Mouse (Mus musculus) kidney, embryonic 14.5 days (tissue): ENCODE data around the gene Cadm3. TPM values are rescaled to one million over a fixed set of nuclear protein-coding genes. Genes with fewer than 3 reads are reported as not detected.

ENCODE experiments used
- ATAC-seq: fragments of 200-750 bp; cut with Nextera tagmentation; 2 replicates; pipeline ENCODE4 v1.8.0; 2017; ENCODE audit warnings: moderate number of reproducible peaks, mild to moderate bottlenecking, moderate TSS enrichment, moderate library complexity; ENCODE audit not compliant: low FRiP score, low TSS enrichment
- H3K27ac ChIP-seq: fragments of 300-500 bp; sonication (generic); 2 replicates; pipeline ENCODE4 v1.5.1; 2014; ENCODE audit warnings: low read depth, mild to moderate bottlenecking, low read length, moderate library complexity, mixed read lengths
- H3K27me3 ChIP-seq: fragments of 300-500 bp; sonication (generic); 2 replicates; pipeline ENCODE4 v1.6.1; 2014; ENCODE audit warnings: mild to moderate bottlenecking, low read length; ENCODE audit not compliant: control insufficient read depth, insufficient read depth
- H3K36me3 ChIP-seq: fragments of 300-500 bp; sonication (generic); 2 replicates; pipeline ENCODE4 v1.6.1; 2014; ENCODE audit warnings: low read length, mixed read lengths; ENCODE audit not compliant: control insufficient read depth, insufficient read depth
- H3K4me1 ChIP-seq: fragments of 300-500 bp; sonication (generic); 2 replicates; pipeline ENCODE4 v1.6.1; 2014; ENCODE audit warnings: low read length, mixed read lengths; ENCODE audit not compliant: control insufficient read depth, insufficient read depth
- H3K4me2 ChIP-seq: fragments of 300-500 bp; sonication (generic); replicated peaks from 2 replicates; pipeline ENCODE4 v1.6.1; 2014; ENCODE audit warnings: low read depth, mild to moderate bottlenecking, low read length
- H3K4me3 ChIP-seq: fragments of 300-500 bp; sonication (generic); 2 replicates; pipeline ENCODE4 v1.5.1; 2014; ENCODE audit warnings: mild to moderate bottlenecking, low read length
- H3K9ac ChIP-seq: fragments of 300-500 bp; sonication (generic); 2 replicates; pipeline ENCODE4 v1.6.1; 2014; ENCODE audit warnings: low read depth, mild to moderate bottlenecking, low read length, moderate library complexity
- H3K9me3 ChIP-seq: fragments of 300-500 bp; sonication (generic); 2 replicates; pipeline ENCODE4 v1.6.1; 2016; ENCODE audit warnings: low read length; ENCODE audit not compliant: control insufficient read depth
- WGBS: fragments of 180-500 bp; shearing (Covaris S2); extraction: QIAGEN DNeasy Blood & Tissue Kit; methylation state at CpG from one replicate; pipeline ENCODE4 v1.1.7; 2014; 5-methylcytosine and 5-hydroxymethylcytosine counted together
- polyA plus RNA-seq: library from polyadenylated mRNA; unstranded; fragments of >200 nt; fragmentation: Nextera tagmentation; extraction: Ambion mirVana; gene quantifications from 2 replicates; pipeline ENCODE4 v1.2.1, GENCODE M21; 2014

The Cadm3 gene
- polyA plus RNA-seq, 1 experiment from 2014 or later, result 1.7 TPM

- ATAC-seq, result no peak
- Histone ChIP-seq H3K4me1 (no peaks in the 10 kb centered on the region; the same call in 1 of the 2 replicates), H3K4me2 (no peak within 1 kb of the TSS), H3K36me3 (no peaks in the 10 kb centered on the region), H3K27ac (no peak within 1 kb of the TSS), H3K9ac (no peak within 1 kb of the TSS), H3K27me3 (no peaks in the 10 kb centered on the region), H3K9me3 (no peaks in the 10 kb centered on the region), H3K4me3 (no peak within 1 kb of the TSS)
- WGBS, result 71% methylated on average over 9 of the region's 9 CpGs
Measured at GRCm38 (mm10) chr1:173333312-173334253, 33.9 kb downstream of the Cadm3 start, which contains the start of gene Ackr1. TSS of gene Ackr1 (minus strand) at chr1:173333750.

- Histone ChIP-seq H3K9me3 (no peaks in the 10 kb centered on the region), H3K4me2 (no peak overlapping the region), H3K4me1 (no peaks in the 10 kb centered on the region; the same call in 1 of the 2 replicates), H3K27ac (no peak overlapping the region), H3K27me3 (no peaks in the 10 kb centered on the region), H3K36me3 (no peaks in the 10 kb centered on the region), H3K9ac (no peak overlapping the region), H3K4me3 (no peak overlapping the region)
- 94% methylated on average over 5 of the region's 5 CpGs for WGBS
- no peak for ATAC-seq
Measured at GRCm38 (mm10) chr1:173332418-173332817, 35.1 kb downstream of the Cadm3 start.

GRCm38 (mm10) chr1:173329743-173330142 lies 37.8 kb downstream of the Cadm3 start:
- H3K4me3 ChIP-seq, result no peak overlapping the region
- no peaks in the 10 kb centered on the region for H3K36me3 ChIP-seq
- H3K9ac ChIP-seq, result no peak overlapping the region
- 71% methylated on average over 5 of the region's 5 CpGs for WGBS
- no peak for ATAC-seq
- H3K27me3 ChIP-seq, result no peaks in the 10 kb centered on the region
- H3K9me3 ChIP-seq, result no peaks in the 10 kb centered on the region
- no peak overlapping the region for H3K4me2 ChIP-seq
- H3K4me1 ChIP-seq, result no peaks in the 10 kb centered on the region
- H3K27ac ChIP-seq, result no peak overlapping the region

GRCm38 (mm10) chr1:173329185-173329584 lies 38.3 kb downstream of the Cadm3 start:
- no peaks in the 10 kb centered on the region for H3K9me3 ChIP-seq
- no peak overlapping the region for H3K9ac ChIP-seq
- no peak overlapping the region for H3K4me3 ChIP-seq
- no peaks in the 10 kb centered on the region for H3K36me3 ChIP-seq
- no peak overlapping the region for H3K4me2 ChIP-seq
- WGBS, result 47% methylated on average over 4 of the region's 4 CpGs
- H3K27me3 ChIP-seq, result no peaks in the 10 kb centered on the region
- no peak for ATAC-seq
- no peak overlapping the region for H3K27ac ChIP-seq
- H3K4me1 ChIP-seq, result no peaks in the 10 kb centered on the region

GRCm38 (mm10) chr1:173328446-173328845 lies 39.0 kb downstream of the Cadm3 start:
- Histone ChIP-seq H3K4me3 (no peak overlapping the region), H3K9me3 (no peaks in the 10 kb centered on the region), H3K27ac (no peak overlapping the region), H3K9ac (no peak overlapping the region), H3K4me1 (no peaks in the 10 kb centered on the region), H3K36me3 (no peaks in the 10 kb centered on the region), H3K27me3 (no peaks in the 10 kb centered on the region), H3K4me2 (no peak overlapping the region)
- no peak for ATAC-seq
- 66% methylated on average over 8 of the region's 8 CpGs for WGBS

GRCm38 (mm10) chr1:173326552-173326951 lies 40.9 kb downstream of the Cadm3 start:
- ATAC-seq, result no peak
- no peak overlapping the region for H3K4me3 ChIP-seq
- 79% methylated on average over 1 of the region's 1 CpGs for WGBS
- H3K4me1 ChIP-seq, result no peaks in the 10 kb centered on the region
- no peak overlapping the region for H3K9ac ChIP-seq
- H3K36me3 ChIP-seq, result no peaks in the 10 kb centered on the region
- no peaks in the 10 kb centered on the region for H3K9me3 ChIP-seq
- H3K27me3 ChIP-seq, result no peaks in the 10 kb centered on the region
- no peak overlapping the region for H3K27ac ChIP-seq
- no peak overlapping the region for H3K4me2 ChIP-seq

GRCm38 (mm10) chr1:173325395-173325794 lies 42.1 kb downstream of the Cadm3 start:
- Histone ChIP-seq H3K9me3 (no peaks in the 10 kb centered on the region), H3K27me3 (no peaks in the 10 kb centered on the region), H3K4me1 (no peaks in the 10 kb centered on the region), H3K9ac (no peak overlapping the region), H3K36me3 (no peaks in the 10 kb centered on the region), H3K4me2 (no peak overlapping the region), H3K4me3 (no peak overlapping the region), H3K27ac (no peak overlapping the region)
- WGBS, result 92% methylated on average over 1 of the region's 1 CpGs
- no peak for ATAC-seq

GRCm38 (mm10) chr1:173324961-173325360 lies 42.5 kb downstream of the Cadm3 start:
- Histone ChIP-seq H3K36me3 (no peaks in the 10 kb centered on the region), H3K4me2 (no peak overlapping the region), H3K9ac (no peak overlapping the region), H3K9me3 (no peaks in the 10 kb centered on the region), H3K4me3 (no peak overlapping the region), H3K27ac (no peak overlapping the region), H3K4me1 (no peaks in the 10 kb centered on the region), H3K27me3 (no peaks in the 10 kb centered on the region)
- no peak for ATAC-seq
- 68% methylated on average over 4 of the region's 4 CpGs for WGBS

GRCm38 (mm10) chr1:173323839-173324585 lies 43.5 kb downstream of the Cadm3 start:
- WGBS, result 26% methylated on average over 5 of the region's 5 CpGs
- H3K27me3 ChIP-seq, result no peaks in the 10 kb centered on the region

More at GRCm38 (mm10) chr1:173323839-173324585, 43.5 kb downstream of the Cadm3 start:
- Histone ChIP-seq H3K36me3 (no peaks in the 10 kb centered on the region), H3K9ac (no peak overlapping the region), H3K4me3 (no peak overlapping the region), H3K9me3 (no peaks in the 10 kb centered on the region), H3K4me2 (no peak overlapping the region), H3K4me1 (no peaks in the 10 kb centered on the region), H3K27ac (no peak overlapping the region)
- no peak for ATAC-seq
